Mouse (Mus musculus) bone marrow, adult 2 months (tissue): Measurements from ENCODE around the gene Copz1. TPM values are rescaled to one million over a fixed set of nuclear protein-coding genes. Genes with fewer than 3 reads are reported as not detected.
A peak's percentile ranks its signal among the peaks of the same experiment; 100 is the strongest.
"Not testable (repeated sequence)": the region's sequence is repeated elsewhere in the genome, so short reads cannot be mapped to it uniquely, and the experiment has no call there.

Source experiments
- H3K27ac ChIP-seq: fragments of 200-500 bp; 2 replicates; pipeline ENCODE4 v1.5.1; 2012; ENCODE audit warnings: low read depth, mild to moderate bottlenecking, control low read depth, inconsistent platforms, low read length; ENCODE audit not compliant: control insufficient read depth, poor library complexity, insufficient read depth
- H3K4me1 ChIP-seq: fragments of 200-500 bp; 2 replicates; pipeline ENCODE4 v1.6.1; 2011; ENCODE audit warnings: low read length; ENCODE audit not compliant: control insufficient read depth, insufficient read depth
- H3K4me3 ChIP-seq: fragments of 200-500 bp; replicated peaks from 2 replicates; pipeline ENCODE3; 2011; ENCODE audit warnings: mild to moderate bottlenecking, low read depth, low read length, control low read depth; ENCODE audit not compliant: control insufficient read depth
- CTCF ChIP-seq: fragments of 200-500 bp; IDR thresholded peaks from 2 replicates; pipeline ENCODE4 v1.5.1; 2011; ENCODE audit warnings: low read length, control low read depth; ENCODE audit not compliant: control insufficient read depth, insufficient read depth
- POLR2A ChIP-seq: fragments of 200-500 bp; IDR thresholded peaks from 2 replicates; pipeline ENCODE4 v1.6.1; 2011; ENCODE audit warnings: low read depth, mild to moderate bottlenecking, control low read depth, low read length, borderline replicate concordance; ENCODE audit not compliant: control insufficient read depth
- WGBS: fragments of 180-500 bp; shearing (Covaris S2); methylation state at CpG from one replicate; pipeline ENCODE4 v1.1.7; 2018; 5-methylcytosine and 5-hydroxymethylcytosine counted together
- polyA plus RNA-seq: library from polyadenylated mRNA; stranded (reverse); fragments of >200 nt; gene quantifications from 2 replicates; pipeline ENCODE4 v1.2.4, GENCODE M21; 2011; ENCODE audit warnings: low replicate concordance; ENCODE audit not compliant: missing spikeins, insufficient read depth, insufficient read length

The Copz1 gene
- polyA plus RNA-seq, 1 experiment = 155 TPM

- Histone ChIP-seq H3K4me3 (peak within 1 kb of the TSS; percentile 88), H3K4me1 (no peaks in the 10 kb centered on the region), H3K27ac (peak within 1 kb of the TSS; percentile 78)
- under 1% methylated on average over 39 of the region's 39 CpGs for WGBS
- TF ChIP-seq CTCF (no peak), POLR2A (peak; percentile 86; the same call in 1 of the 2 replicates)
These were observed 32.8 kb upstream of the Copz1 start, which contains the start of gene Cbx5 for GRCm38 (mm10) chr15:103239685-103240159. Cbx5 (minus strand) TSS chr15:103239816.

GRCm38 (mm10) chr15:103240160-103241028, 32.1 kb upstream of the Copz1 start, which contains the start of gene Hnrnpa1:
Hnrnpa1 (plus strand) TSS chr15:103240432.
- Histone ChIP-seq H3K4me3 (peak within 1 kb of the TSS; percentile 88), H3K4me1 (no peaks in the 10 kb centered on the region), H3K27ac (peak within 1 kb of the TSS; percentile 78)
- no peak for TF ChIP-seq CTCF
- peak; percentile 53; the same call in 1 of the 2 replicates for TF ChIP-seq POLR2A
- under 1% methylated on average over 47 of the region's 47 CpGs for WGBS

GRCm38 (mm10) chr15:103241071-103242018, 31.2 kb upstream of the Copz1 start:
- H3K27ac ChIP-seq = peak overlapping the region; percentile 78
- H3K4me3 ChIP-seq = peak overlapping the region; percentile 88
- under 1% methylated on average over 12 of the region's 12 CpGs for WGBS
- not testable (repeated sequence) for H3K4me1 ChIP-seq

GRCm38 (mm10) chr15:103242885-103243284, 29.6 kb upstream of the Copz1 start:
- no peak overlapping the region for H3K27ac ChIP-seq
- H3K4me3 ChIP-seq = peak overlapping the region; percentile 49
- 23% methylated on average over 8 of the region's 8 CpGs for WGBS
- peaks cover 1% of the 10 kb centered on the region; the same call in 1 of the 2 replicates for H3K4me1 ChIP-seq
- no peak for TF ChIP-seq POLR2A
- no peak for TF ChIP-seq CTCF

- WGBS = 59% methylated on average over 6 of the region's 6 CpGs
- Histone ChIP-seq H3K27ac (no peak overlapping the region), H3K4me1 (peaks cover 1% of the 10 kb centered on the region; the same call in 1 of the 2 replicates), H3K4me3 (no peak overlapping the region)
- TF ChIP-seq POLR2A = no peak
- no peak for TF ChIP-seq CTCF
These were observed 26.9 kb upstream of the Copz1 start for GRCm38 (mm10) chr15:103245616-103246015.

GRCm38 (mm10) chr15:103247078-103247781, 25.3 kb upstream of the Copz1 start:
- Histone ChIP-seq H3K27ac (no peak overlapping the region), H3K4me1 (peaks cover 1% of the 10 kb centered on the region; the same call in 1 of the 2 replicates), H3K4me3 (no peak overlapping the region)
- no peak for TF ChIP-seq POLR2A
- TF ChIP-seq CTCF = no peak
- 77% methylated on average over 9 of the region's 9 CpGs for WGBS

- Histone ChIP-seq H3K4me1 (peaks cover 1% of the 10 kb centered on the region; the same call in 1 of the 2 replicates), H3K27ac (no peak overlapping the region), H3K4me3 (no peak overlapping the region)
- TF ChIP-seq POLR2A = no peak
- TF ChIP-seq CTCF = no peak
These were observed 24.6 kb upstream of the Copz1 start for GRCm38 (mm10) chr15:103247782-103248400.
